Mouse (Mus musculus): ENCODE results near the gene Trpv2.
A peak's percentile ranks its signal among the peaks of the same experiment; 100 is the strongest.

Trpv2 gene

DNA sequence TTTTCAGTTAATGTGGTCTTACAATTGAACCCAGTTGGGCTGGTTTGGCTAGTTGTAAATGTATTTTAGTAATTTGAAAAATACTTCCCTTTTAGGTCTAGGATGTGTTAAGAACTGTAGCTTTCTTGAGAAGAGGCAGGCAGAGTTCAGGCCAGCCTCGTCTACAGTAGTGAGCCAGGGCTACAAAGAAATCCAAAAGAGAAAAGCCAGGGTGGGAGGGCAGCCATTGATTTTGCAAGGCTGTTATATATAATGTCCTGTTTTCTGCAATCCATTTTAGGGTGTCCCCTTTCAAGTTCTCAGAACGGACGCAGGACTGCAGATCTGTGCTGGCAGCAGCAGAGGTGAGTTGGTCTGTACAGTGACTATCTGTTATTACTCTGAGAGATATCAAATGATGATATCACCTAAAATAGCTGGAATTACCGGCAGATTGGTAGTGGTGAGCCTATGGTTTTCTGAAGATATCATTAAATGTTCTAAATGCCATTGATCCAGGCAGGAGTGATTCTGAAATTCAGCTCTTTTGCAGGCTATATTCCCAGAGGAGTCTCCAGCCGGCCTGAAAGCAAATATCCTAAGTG, 29.9 kb downstream of the Trpv2 start:
- DNase-seq, result no peak

GRCm38 (mm10) chr11:62604886-62605618, 30.8 kb downstream of the Trpv2 start:
- DNase-seq, result no peak

DNA sequence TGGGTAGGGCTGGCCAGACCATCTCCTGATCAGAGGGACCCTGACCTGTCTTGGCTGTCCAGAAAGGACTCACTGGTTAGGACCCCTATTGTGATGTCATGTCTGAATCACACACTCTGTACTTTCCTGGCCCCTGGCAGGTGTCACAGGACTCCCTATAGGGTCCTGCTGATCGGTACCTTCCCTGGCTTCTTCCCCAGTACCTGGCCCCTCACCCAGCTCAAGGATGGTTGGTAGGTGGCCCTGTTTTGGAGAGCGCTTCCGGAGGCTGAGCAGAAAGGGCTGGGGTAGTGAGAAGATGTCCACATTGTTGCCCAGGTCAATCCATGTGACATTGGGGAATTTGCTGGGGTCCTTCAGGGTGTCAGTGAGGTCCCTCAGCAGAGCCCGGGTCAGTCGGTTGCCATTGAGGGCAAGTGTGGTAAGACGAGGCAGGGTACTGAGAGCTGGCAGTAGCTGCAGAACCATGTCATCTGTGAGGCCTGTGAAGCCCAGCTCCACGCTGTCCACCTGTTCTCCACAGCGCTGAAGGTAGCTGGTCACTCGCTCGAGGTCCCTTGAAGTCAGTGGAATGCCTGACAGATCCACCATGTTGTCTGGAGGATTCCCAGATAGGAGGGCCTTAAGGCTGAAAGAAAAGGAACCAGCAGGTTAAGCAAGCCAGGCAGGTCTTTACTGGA, 31.5 kb downstream of the Trpv2 start:
- no peak for DNase-seq

DNA sequence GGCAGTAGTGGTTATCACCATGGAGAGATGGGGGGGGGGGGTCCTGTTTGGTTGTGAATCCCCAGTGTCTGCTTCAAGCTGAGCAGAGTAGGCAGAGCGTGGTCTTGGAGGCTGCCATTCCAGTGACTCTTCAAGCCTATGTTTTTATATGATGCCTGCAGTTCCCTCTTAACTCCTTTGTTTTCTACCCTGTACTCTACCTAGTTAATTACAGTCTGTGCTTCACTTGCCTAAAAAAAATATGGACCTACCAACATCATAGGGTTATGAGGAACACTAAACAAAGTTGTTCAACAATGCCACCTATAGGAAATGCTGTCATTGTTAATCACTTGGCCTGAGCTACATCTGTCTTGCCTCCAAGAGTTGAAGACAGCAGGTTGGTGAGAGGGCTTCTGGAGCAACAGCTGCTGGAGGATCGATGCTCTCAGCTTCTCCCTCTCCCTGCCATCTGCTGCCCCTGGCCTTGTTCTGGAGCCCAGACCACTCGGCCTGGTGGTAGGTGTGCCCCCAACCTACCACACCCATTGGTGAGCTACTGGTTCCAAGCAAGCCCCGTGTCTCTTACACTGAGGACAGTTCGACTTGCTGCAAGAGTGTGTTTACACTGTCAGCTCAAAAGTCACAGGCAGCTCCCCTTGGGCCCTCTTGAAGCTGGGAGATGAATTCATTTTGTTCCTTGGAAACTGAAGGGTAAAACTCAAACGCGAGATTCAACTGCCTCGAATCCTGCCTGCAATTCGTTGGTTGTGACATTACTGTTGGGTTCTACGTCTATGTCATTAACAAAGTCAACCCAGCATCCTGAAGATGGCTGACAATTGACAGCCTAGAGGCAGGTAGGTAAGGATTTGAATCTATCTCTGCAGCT, 32.2 kb downstream of the Trpv2 start:
- no peak for DNase-seq

GRCm38 (mm10) chr11:62607170-62607951, 33.1 kb downstream of the Trpv2 start:
- no peak for DNase-seq

- DNase-seq, result no peak
Measured at GRCm38 (mm10) chr11:62607952-62608201, 33.6 kb downstream of the Trpv2 start.

GRCm38 (mm10) chr11:62608826-62609675, 34.8 kb downstream of the Trpv2 start:
- DNase-seq, result peak; percentile 10

- no peak for DNase-seq
Measured at GRCm38 (mm10) chr11:62610304-62610703, 36.0 kb downstream of the Trpv2 start.

GRCm38 (mm10) chr11:62612604-62613003, 38.3 kb downstream of the Trpv2 start:
- DNase-seq, result no peak

DNA sequence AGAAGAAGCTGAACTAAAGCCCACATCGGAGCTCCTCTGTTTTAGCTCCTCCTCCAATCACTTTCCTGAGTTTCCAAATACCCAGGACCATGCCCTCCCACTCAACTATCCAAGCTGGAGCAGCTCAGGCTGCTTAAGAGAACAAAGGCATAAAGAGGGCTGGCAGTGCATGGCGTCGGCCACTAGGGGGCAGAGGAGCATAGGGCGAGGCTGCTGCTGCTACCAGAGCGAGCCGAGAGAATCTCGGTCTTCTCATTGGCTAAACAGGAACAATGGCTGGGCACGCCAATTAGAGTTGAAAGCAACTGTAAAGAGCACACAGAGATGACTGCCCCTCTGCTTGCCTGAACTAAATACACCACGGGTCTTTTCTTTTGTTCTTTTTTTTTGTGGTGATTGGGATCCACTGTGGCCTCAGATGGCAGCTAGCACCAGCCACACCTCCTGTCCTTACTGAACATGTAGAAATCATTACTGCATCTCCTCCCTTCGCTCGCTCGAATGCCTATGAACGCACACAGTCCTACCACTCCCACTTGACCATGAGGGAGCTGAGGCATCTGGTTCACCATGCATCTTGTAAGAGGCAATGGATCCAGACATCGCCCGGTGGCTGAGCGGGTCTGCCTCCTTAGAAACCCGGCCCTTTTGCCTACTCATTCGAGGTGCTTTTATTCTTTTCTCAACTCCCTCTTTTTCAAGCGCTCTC, 39.5 kb downstream of the Trpv2 start:
- peak; percentile 96 for DNase-seq

DNA sequence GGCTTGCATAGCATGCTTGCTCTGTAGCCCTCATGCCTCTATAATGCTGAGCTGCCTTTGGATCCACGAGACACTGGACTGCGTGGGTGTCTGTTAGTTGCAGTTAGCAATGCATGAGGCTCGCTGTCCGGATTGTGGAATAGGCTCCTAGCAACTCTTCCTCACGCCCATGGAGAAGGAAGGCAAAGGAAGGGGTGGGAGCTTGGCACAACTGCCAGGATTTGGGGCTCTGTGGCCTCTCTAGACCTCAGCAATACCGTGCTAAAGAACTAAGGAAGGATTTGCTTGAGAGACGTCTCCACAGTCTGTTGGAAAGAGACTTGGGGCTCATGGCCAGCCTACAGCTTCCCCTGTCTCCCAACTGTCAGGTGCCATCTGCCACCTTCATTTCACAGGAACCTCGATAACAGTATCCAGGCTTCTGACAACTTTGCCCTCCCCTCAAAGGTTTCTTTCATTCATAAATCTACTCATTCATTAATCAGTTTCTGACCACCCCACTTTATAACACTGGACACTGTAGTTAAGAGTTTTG, 40.7 kb downstream of the Trpv2 start:
- DNase-seq, result no peak

- DNase-seq, result no peak
Measured at GRCm38 (mm10) chr11:62615456-62615855, 41.2 kb downstream of the Trpv2 start.

GRCm38 (mm10) chr11:62621079-62621478, 46.8 kb downstream of the Trpv2 start:
- DNase-seq, result no peak

GRCm38 (mm10) chr11:62621586-62622283, 47.4 kb downstream of the Trpv2 start:
- no peak for DNase-seq

DNA sequence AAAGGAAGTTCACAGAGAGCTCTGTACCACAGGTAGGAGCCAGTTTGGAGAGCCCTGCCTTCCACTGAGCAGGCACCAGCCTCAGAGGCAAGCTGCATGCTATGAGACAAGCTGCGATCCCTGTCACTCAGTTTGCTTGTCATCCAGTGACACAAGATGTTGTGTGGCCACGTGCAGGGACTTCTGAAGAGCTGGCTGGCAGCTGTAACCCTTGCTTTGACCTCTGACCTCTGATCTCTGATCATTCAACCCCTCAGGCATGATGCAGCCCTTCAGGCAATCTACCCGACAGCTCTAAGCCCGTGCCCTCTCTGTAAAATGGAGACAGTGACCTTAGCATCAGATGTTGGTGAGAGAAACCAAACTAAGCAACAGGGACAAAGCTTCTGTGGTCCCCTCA, 48.6 kb downstream of the Trpv2 start:
- DNase-seq, result no peak

DNA sequence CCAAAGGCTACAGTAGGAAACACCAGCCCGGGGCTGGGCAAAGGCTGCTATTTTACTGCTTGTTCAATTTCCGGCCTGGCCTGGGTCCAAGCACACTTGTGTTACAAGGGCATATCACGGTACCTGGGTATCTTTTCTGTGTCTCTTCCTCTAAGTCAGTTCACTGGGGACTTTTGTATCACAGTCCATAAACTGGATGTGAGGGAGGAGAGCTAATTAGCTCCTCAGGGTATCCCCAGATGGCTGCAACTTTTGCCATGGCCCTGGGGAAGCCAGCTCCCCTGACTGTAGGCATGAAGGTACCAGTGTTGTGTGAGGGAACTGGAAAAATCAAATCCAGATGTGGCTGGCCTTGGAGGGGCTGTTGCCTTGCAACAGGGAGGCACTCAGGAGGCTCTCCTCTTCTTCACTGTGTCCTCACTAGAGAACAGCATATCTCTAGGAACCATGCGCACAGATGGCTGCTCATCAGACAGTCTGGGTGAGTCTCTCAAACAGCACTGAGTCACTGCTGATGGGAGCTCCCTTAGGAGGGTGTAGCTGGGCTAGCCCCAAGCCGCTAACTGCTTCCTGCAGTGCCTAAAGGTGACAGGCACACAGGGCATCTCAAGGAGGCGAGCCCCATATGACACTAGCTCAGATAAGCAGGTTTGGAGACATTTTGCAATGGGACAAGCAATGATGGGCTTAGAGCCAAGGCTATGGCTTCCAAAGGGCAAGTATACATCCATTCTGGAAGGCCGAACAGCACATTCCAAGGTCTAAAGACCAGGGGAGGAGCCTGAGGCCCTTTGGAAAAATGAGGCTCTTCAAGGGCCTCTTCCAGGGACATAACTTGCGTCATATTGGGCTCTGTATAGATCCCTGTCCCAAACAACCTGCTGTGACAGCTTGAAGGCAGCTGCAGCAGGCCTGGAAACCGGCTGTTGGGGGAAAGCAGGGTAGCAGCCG, 50.3 kb downstream of the Trpv2 start:
- no peak for DNase-seq

GRCm38 (mm10) chr11:62629352-62630224, 55.3 kb downstream of the Trpv2 start:
- DNase-seq, result no peak
